Mouse (Mus musculus) heart, postnatal 14 days (tissue): ENCODE results near the gene Edar. TPM values are rescaled to one million over a fixed set of nuclear protein-coding genes. Genes with fewer than 3 reads are reported as not detected.
"Not testable (repeated sequence)": the region's sequence is repeated elsewhere in the genome, so short reads cannot be mapped to it uniquely, and the experiment has no call there.

Source experiments
- DNase-seq, 2 experiments: peaks; one replicate each; pipeline ENCODE4 v3.0.0; 2021 to 2022
- intact Hi-C: fragments of 180-260 bp; cut with DNase I; formaldehyde crosslinking; loops from one replicate; pipeline ENCODE4 v1.15.1; 2025
- long read RNA-seq, 2 experiments: library from polyadenylated mRNA; stranded (forward); transcript quantifications; one replicate each; pipeline ENCODE4 v2.0.0; 2021
- total RNA-seq, 2 experiments: library from RNA; stranded (reverse); gene quantifications; 2 replicates each; pipeline ENCODE4 v1.2.3; 2021

The Edar gene
- under 1 TPM; 0.39 to 0.69 TPM for total RNA-seq
- long read RNA-seq, experiment 1, partial matches to known transcripts = 3 of 3 reads
- long read RNA-seq, experiment 1, other reads (novel, unspliced or antisense) = 0 of 3 reads
- long read RNA-seq, experiment 2 = 0 reads

- peak; percentile 81 to 91 for DNase-seq
- intact Hi-C loops = loop anchor here (2.0 kb wide), 2 partner anchors 49 to 115 kb away; no protein-coding TSS in a partner anchor
Measured at GRCm38 (mm10) chr10:58675533-58675932, at the start of gene Edar. Gene Edar, minus strand, starts transcription at chr10:58675654.

- intact Hi-C loops, DNase-seq: not testable (repeated sequence)
Measured at GRCm38 (mm10) chr10:58718110-58718509, 42.7 kb upstream of the Edar start, which contains the start of gene Gm17542. Gene Gm17542, minus strand, starts transcription at chr10:58718210.

GRCm38 (mm10) chr10:58714789-58715148 lies 39.3 kb upstream of the Edar start:
- intact Hi-C loops = no loop called here
- no peak for DNase-seq

GRCm38 (mm10) chr10:58713855-58714788 lies 38.7 kb upstream of the Edar start:
- intact Hi-C loops = no loop called here
- peak in 1 of 2 experiments; percentile 5 for DNase-seq

- intact Hi-C loops = no loop called here
- DNase-seq = no peak
Measured at GRCm38 (mm10) chr10:58713225-58713624, 37.8 kb upstream of the Edar start.

GRCm38 (mm10) chr10:58709021-58709420 lies 33.6 kb upstream of the Edar start:
- no peak for DNase-seq
- intact Hi-C loops = no loop called here

- no peak for DNase-seq
- intact Hi-C loops = no loop called here
Measured at GRCm38 (mm10) chr10:58700578-58700977, 25.1 kb upstream of the Edar start.

GRCm38 (mm10) chr10:58700160-58700559 lies 24.7 kb upstream of the Edar start:
- DNase-seq = no peak
- intact Hi-C loops = no loop called here

GRCm38 (mm10) chr10:58698955-58699354 lies 23.5 kb upstream of the Edar start:
- intact Hi-C loops = no loop called here
- no peak for DNase-seq

GRCm38 (mm10) chr10:58691051-58691450 lies 15.6 kb upstream of the Edar start:
- no peak for DNase-seq
- intact Hi-C loops = no loop called here

GRCm38 (mm10) chr10:58679298-58679697 lies 3.8 kb upstream of the Edar start:
- intact Hi-C loops = no loop called here
- DNase-seq = no peak

GRCm38 (mm10) chr10:58673278-58674061 lies 2.0 kb downstream of the Edar start:
- DNase-seq = peak; percentile 76 to 83
- intact Hi-C loops = loop anchor here (2.0 kb wide), 2 partner anchors 47 to 113 kb away; no protein-coding TSS in a partner anchor

- intact Hi-C loops = no loop called here
- no peak for DNase-seq
Measured at GRCm38 (mm10) chr10:58672557-58673277, 2.7 kb downstream of the Edar start.

- intact Hi-C loops = no loop called here
- DNase-seq = peak; percentile 27 to 50
Measured at GRCm38 (mm10) chr10:58663868-58664267, 11.6 kb downstream of the Edar start.

GRCm38 (mm10) chr10:58663417-58663816 lies 12.0 kb downstream of the Edar start:
- DNase-seq = peak; percentile 70 to 74
- intact Hi-C loops = no loop called here

- intact Hi-C loops = no loop called here
Measured at GRCm38 (mm10) chr10:58659268-58659986, 16.0 kb downstream of the Edar start.

GRCm38 (mm10) chr10:58657731-58658130 lies 17.7 kb downstream of the Edar start:
- intact Hi-C loops = no loop called here
- DNase-seq = peak in 1 of 2 experiments; percentile 47

More at GRCm38 (mm10) chr10:58659268-58659986, 16.0 kb downstream of the Edar start:
- DNase-seq = no peak

- intact Hi-C loops = no loop called here
- peak in 1 of 2 experiments; percentile 33 for DNase-seq
Measured at GRCm38 (mm10) chr10:58653679-58654078, 21.8 kb downstream of the Edar start.
